In the genomic region with DNA sequence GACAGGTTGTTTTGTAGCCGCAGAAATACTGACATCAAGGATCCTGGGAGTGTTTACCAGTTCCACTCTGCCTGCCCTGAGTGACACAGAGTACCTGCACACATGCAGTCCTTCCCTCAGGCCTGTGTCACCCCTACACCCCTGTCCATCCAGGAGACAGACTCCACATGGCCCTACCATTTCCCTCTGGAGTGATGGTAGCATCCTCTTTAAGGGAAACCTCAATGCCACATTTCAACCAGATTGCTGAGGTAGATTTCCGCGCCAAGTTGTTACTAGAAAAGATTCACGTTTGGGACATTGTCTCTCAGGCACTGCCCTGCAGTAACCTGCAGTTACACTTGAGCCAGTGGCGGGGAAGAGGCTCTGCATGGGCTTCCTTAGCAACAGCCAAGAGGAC, we compare ENCODE assay signal across 14 mouse cellular contexts.
"Had no signal": no experiment of that assay in that cellular context is flagged by ENCODE, and none has a peak within 500 bp of the region (broad histone marks: within the 10 kb centered on the region; RNA-seq: fewer than 3 reads in every experiment).

No protein-coding gene starts in this region.

- H3K4me2 ChIP-seq: intestine, embryonic 15.5 days; limb, embryonic 13.5 days; lung, embryonic 15.5 days; neural tube, embryonic 13.5 days; stomach, embryonic 15.5 days had no signal

- H3K27ac ChIP-seq: intestine, embryonic 15.5 days; layer of hippocampus, adult 2 months; limb, embryonic 13.5 days; liver, embryonic 14.5 days; lung, embryonic 15.5 days; neural tube, embryonic 13.5 days; stomach, embryonic 15.5 days had no signal

- H3K4me3 ChIP-seq: intestine, embryonic 15.5 days; layer of hippocampus, adult 2 months; limb, embryonic 13.5 days; lung, embryonic 15.5 days; neural tube, embryonic 13.5 days; stomach, embryonic 15.5 days had no signal

- H3K36me3 ChIP-seq: intestine, embryonic 15.5 days; lung, embryonic 15.5 days; neural tube, embryonic 13.5 days had no signal

- H3K9ac ChIP-seq: intestine, embryonic 15.5 days; limb, embryonic 13.5 days; liver, embryonic 14.5 days; lung, embryonic 15.5 days; neural tube, embryonic 13.5 days; stomach, embryonic 15.5 days had no signal

- DNase-seq: kidney, adult 18-20 months; kidney, postnatal 10 days; kidney, postnatal 4 days; left cerebral cortex, postnatal 4 days; right cerebral cortex, postnatal 4 days; spleen, adult 18-20 months; thymus, postnatal 36 days had no signal

- H3K9me3 ChIP-seq: intestine, embryonic 15.5 days; lung, embryonic 15.5 days; neural tube, embryonic 13.5 days; stomach, embryonic 15.5 days had no signal

- ATAC-seq: intestine, embryonic 15.5 days had no signal

- H3K27me3 ChIP-seq: intestine, embryonic 15.5 days; limb, embryonic 13.5 days; lung, embryonic 15.5 days; neural tube, embryonic 13.5 days; stomach, embryonic 15.5 days had no signal
